Mouse (Mus musculus) G1E (cell line): Measurements from ENCODE around the gene Schip1.

ENCODE experiments used
- CTCF ChIP-seq: IDR thresholded peaks from 2 replicates; pipeline ENCODE4 v1.5.1; 2012; ENCODE audit warnings: low read depth, low read length, inconsistent platforms, mixed read lengths
- GATA1 ChIP-seq: IDR thresholded peaks from 2 replicates; pipeline ENCODE4 v1.6.1; 2012; ENCODE audit warnings: borderline replicate concordance, low read length, inconsistent platforms, mixed read lengths
- POLR2AphosphoS5 ChIP-seq: IDR thresholded peaks from 2 replicates; pipeline ENCODE4 v1.6.1; 2012; ENCODE audit warnings: low read depth, low read length, inconsistent platforms; ENCODE audit not compliant: insufficient replicate concordance
- TAL1 ChIP-seq: conservative IDR thresholded peaks from 2 replicates; pipeline ENCODE4 v1.6.1; 2012; ENCODE audit warnings: low read depth, low read length, inconsistent platforms, mixed read lengths

DNA sequence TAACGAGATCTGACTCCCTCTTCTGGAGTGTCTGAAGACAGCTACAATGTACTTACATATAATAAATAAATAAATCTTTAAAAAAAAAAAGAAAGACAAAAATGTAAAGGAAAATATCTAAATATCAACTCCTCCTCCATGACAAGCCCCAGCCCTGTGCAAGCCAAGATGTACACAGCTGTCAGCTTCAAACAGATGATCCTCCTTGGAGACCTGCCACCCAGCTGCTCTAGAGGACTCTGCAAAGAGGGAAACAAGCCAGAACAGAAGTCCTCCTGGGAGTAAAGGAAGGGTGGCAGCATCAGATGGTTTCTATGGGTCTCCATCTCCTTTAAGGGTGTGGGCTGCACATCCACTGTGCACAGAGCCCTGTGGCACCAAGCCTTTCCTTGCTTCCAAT is 308.3 kb downstream of the Schip1 start:
- TF ChIP-seq TAL1 (no peak), POLR2AphosphoS5 (no peak), CTCF (no peak), GATA1 (no peak)
